Mouse (Mus musculus): Measurements from ENCODE around the gene Syde1. TPM values are rescaled to one million over a fixed set of nuclear protein-coding genes. Genes with fewer than 3 reads are reported as not detected.
"Not testable (repeated sequence)": the region's sequence is repeated elsewhere in the genome, so short reads cannot be mapped to it uniquely, and the experiment has no call there.

Gene Syde1
- 12.8 and 13.8 TPM in 2 replicates for polyA plus RNA-seq (2015; fragmentation: Nextera tagmentation; extraction: Ambion mirVana)

GRCm38 (mm10) chr10:78591406-78592328 is at the start of gene Syde1:
Gene Syde1, minus strand, starts transcription at chr10:78591964.
- Histone ChIP-seq H3K36me3 (ENCODE audit: insufficient read depth, low read length) (peaks cover 14% of the 10 kb centered on the region; the same call in 1 of the 2 replicates), H3K4me2 (ENCODE audit: low read length) (peak within 1 kb of the TSS; percentile 91), H3K27ac (peak within 1 kb of the TSS; percentile 81), H3K4me1 (replicated peaks; ENCODE audit: insufficient read depth, low read length) (0 out of 2 replicates have a peak, but pooled peaks cover 3% of the 10 kb centered on the region), H3K9me3 (replicated peaks; ENCODE audit: low read length) (no peaks in the 10 kb centered on the region), H3K4me3 (replicated peaks; ENCODE audit: low read depth, low read length) (peak within 1 kb of the TSS; percentile 85), H3K27me3 (ENCODE audit: insufficient read depth, low read length) (no peaks in the 10 kb centered on the region), H3K9ac (ENCODE audit: low read depth, low read length) (peak within 1 kb of the TSS; percentile 87)
- ATAC-seq (replicated peaks; ENCODE audit: low FRiP score, low read depth) (peak; percentile 71), DNase-seq (ENCODE audit: low spot score) (peak; percentile 82)
- TF ChIP-seq CTCF (IDR thresholded peaks at IDR 0.05; ENCODE audit: low read depth), result no peak
- WGBS, result 4% methylated on average over 36 of the region's 54 CpGs

- ATAC-seq (replicated peaks; ENCODE audit: low FRiP score, low read depth) (no peak), DNase-seq (ENCODE audit: low spot score) (peak; percentile 52)
- Histone ChIP-seq H3K36me3 (ENCODE audit: insufficient read depth, low read length) (no peaks in the 10 kb centered on the region), H3K4me3 (replicated peaks; ENCODE audit: low read depth, low read length) (no peak overlapping the region), H3K9me3 (replicated peaks; ENCODE audit: low read length) (no peaks in the 10 kb centered on the region), H3K4me1 (replicated peaks; ENCODE audit: insufficient read depth, low read length) (no peaks in the 10 kb centered on the region), H3K27ac (no peak overlapping the region), H3K27me3 (ENCODE audit: insufficient read depth, low read length) (no peaks in the 10 kb centered on the region), H3K4me2 (ENCODE audit: low read length) (no peak overlapping the region), H3K9ac (ENCODE audit: low read depth, low read length) (no peak overlapping the region)
- 18% methylated on average over 6 of the region's 6 CpGs for WGBS
- TF ChIP-seq CTCF (IDR thresholded peaks at IDR 0.05; ENCODE audit: low read depth), result peak; percentile 75
Measured at GRCm38 (mm10) chr10:78632311-78632710, 40.5 kb upstream of the Syde1 start.

- DNase-seq (ENCODE audit: low spot score) (no peak), ATAC-seq (replicated peaks; ENCODE audit: low FRiP score, low read depth) (no peak)
- Histone ChIP-seq H3K4me3 (replicated peaks; ENCODE audit: low read depth, low read length) (no peak overlapping the region), H3K27me3 (ENCODE audit: insufficient read depth, low read length) (no peaks in the 10 kb centered on the region), H3K9ac (ENCODE audit: low read depth, low read length) (no peak overlapping the region), H3K9me3 (replicated peaks; ENCODE audit: low read length) (no peaks in the 10 kb centered on the region), H3K4me1 (replicated peaks; ENCODE audit: insufficient read depth, low read length) (no peaks in the 10 kb centered on the region), H3K4me2 (ENCODE audit: low read length) (no peak overlapping the region), H3K27ac (no peak overlapping the region), H3K36me3 (ENCODE audit: insufficient read depth, low read length) (no peaks in the 10 kb centered on the region)
- WGBS, result 81% methylated on average over 4 of the region's 4 CpGs
- TF ChIP-seq CTCF (IDR thresholded peaks at IDR 0.05; ENCODE audit: low read depth), result no peak
Measured at GRCm38 (mm10) chr10:78630194-78630593, 38.4 kb upstream of the Syde1 start.

- H3K4me2 ChIP-seq (ENCODE audit: low read length); H3K4me3 ChIP-seq (replicated peaks; ENCODE audit: low read depth, low read length); H3K27me3 ChIP-seq (ENCODE audit: insufficient read depth, low read length); DNase-seq (ENCODE audit: low spot score); H3K27ac ChIP-seq; H3K4me1 ChIP-seq (replicated peaks; ENCODE audit: insufficient read depth, low read length); H3K9me3 ChIP-seq (replicated peaks; ENCODE audit: low read length); ATAC-seq (replicated peaks; ENCODE audit: low FRiP score, low read depth); H3K36me3 ChIP-seq (ENCODE audit: insufficient read depth, low read length); H3K9ac ChIP-seq (ENCODE audit: low read depth, low read length): not testable (repeated sequence)
- WGBS, result 79% methylated on average over 3 of the region's 3 CpGs
Measured at GRCm38 (mm10) chr10:78623143-78623542, 31.4 kb upstream of the Syde1 start.

GRCm38 (mm10) chr10:78617974-78618373 is 26.2 kb upstream of the Syde1 start, which contains the start of gene Olfr1357:
Gene Olfr1357, minus strand, starts transcription at chr10:78618074.
- Histone ChIP-seq H3K27ac (no peak within 1 kb of the TSS), H3K4me2 (ENCODE audit: low read length) (no peak within 1 kb of the TSS), H3K4me1 (replicated peaks; ENCODE audit: insufficient read depth, low read length) (no peaks in the 10 kb centered on the region), H3K9me3 (replicated peaks; ENCODE audit: low read length) (no peaks in the 10 kb centered on the region), H3K4me3 (replicated peaks; ENCODE audit: low read depth, low read length) (no peak within 1 kb of the TSS), H3K27me3 (ENCODE audit: insufficient read depth, low read length) (no peaks in the 10 kb centered on the region), H3K36me3 (ENCODE audit: insufficient read depth, low read length) (no peaks in the 10 kb centered on the region), H3K9ac (ENCODE audit: low read depth, low read length) (no peak within 1 kb of the TSS)
- DNase-seq (ENCODE audit: low spot score) (no peak), ATAC-seq (replicated peaks; ENCODE audit: low FRiP score, low read depth) (no peak)
- TF ChIP-seq CTCF (IDR thresholded peaks at IDR 0.05; ENCODE audit: low read depth), result no peak
- 90% methylated on average over 1 of the region's 1 CpGs for WGBS

GRCm38 (mm10) chr10:78607602-78608001 is 15.8 kb upstream of the Syde1 start:
- Histone ChIP-seq H3K9me3 (replicated peaks; ENCODE audit: low read length) (no peaks in the 10 kb centered on the region), H3K27ac (no peak overlapping the region), H3K36me3 (ENCODE audit: insufficient read depth, low read length) (no peaks in the 10 kb centered on the region), H3K4me1 (replicated peaks; ENCODE audit: insufficient read depth, low read length) (no peaks in the 10 kb centered on the region), H3K27me3 (ENCODE audit: insufficient read depth, low read length) (no peaks in the 10 kb centered on the region), H3K9ac (ENCODE audit: low read depth, low read length) (no peak overlapping the region), H3K4me3 (replicated peaks; ENCODE audit: low read depth, low read length) (no peak overlapping the region), H3K4me2 (ENCODE audit: low read length) (no peak overlapping the region)
- 70% methylated on average over 3 of the region's 3 CpGs for WGBS
- no peak for TF ChIP-seq CTCF (IDR thresholded peaks at IDR 0.05; ENCODE audit: low read depth)
- DNase-seq (ENCODE audit: low spot score), result no peak
- ATAC-seq (replicated peaks; ENCODE audit: low FRiP score, low read depth), result no peak
